ENCODE assay signal across 8 mouse cellular contexts in genomic region chr2:92883912-92884243, GRCm38 (mm10). TPM values are rescaled to one million over a fixed set of nuclear protein-coding genes. Genes with fewer than 3 reads are reported as not detected.
A peak's percentile ranks its signal among the peaks of the same experiment; 100 is the strongest.
DNase-seq lines count a peak whose midpoint lies in the region; ATAC-seq and TF ChIP-seq lines count a peak whose summit lies in the region.

No protein-coding gene starts in this region.

- TF ChIP-seq CTCF in forebrain, postnatal 0 days (IDR thresholded peaks at IDR 0.05; ENCODE audit: low read depth): no peak

- no peak overlapping the region for H3K9ac ChIP-seq in forebrain, postnatal 0 days
- H3K9ac ChIP-seq in limb, embryonic 12.5 days (replicated peaks): no peak overlapping the region
- no peak overlapping the region for H3K9ac ChIP-seq in neural tube, embryonic 14.5 days (replicated peaks; ENCODE audit: low read depth, low read length)

- H3K4me1 ChIP-seq in forebrain, postnatal 0 days (ENCODE audit: insufficient read depth): no peaks in the 10 kb centered on the region
- H3K4me1 ChIP-seq in limb, embryonic 12.5 days (replicated peaks): peaks cover 15% of the 10 kb centered on the region
- no peaks in the 10 kb centered on the region; the same call in 1 of the 2 replicates for H3K4me1 ChIP-seq in neural tube, embryonic 14.5 days (ENCODE audit: control insufficient read depth, insufficient read depth, low read length)

- WGBS in forebrain, postnatal 0 days: 8% methylated on average over 2 of the region's 2 CpGs
- 0% methylated on average over 2 of the region's 2 CpGs for WGBS in limb, embryonic 12.5 days
- WGBS in neural tube, embryonic 14.5 days: 0% methylated on average over 2 of the region's 2 CpGs

- no peaks in the 10 kb centered on the region for H3K36me3 ChIP-seq in forebrain, postnatal 0 days (ENCODE audit: insufficient read depth)
- H3K36me3 ChIP-seq in limb, embryonic 12.5 days: no peaks in the 10 kb centered on the region
- no peaks in the 10 kb centered on the region for H3K36me3 ChIP-seq in neural tube, embryonic 14.5 days (ENCODE audit: control insufficient read depth, insufficient read depth, low read length)

- DNase-seq in CD4-positive, CD25-positive, alpha-beta regulatory T cell, adult 2 months (ENCODE audit: low read depth, low spot score): peak; percentile 24
- peak; percentile 88 for DNase-seq in ES-CJ7 (ENCODE audit: low read depth, low spot score)
- DNase-seq in forebrain, postnatal 0 days: peak; percentile 21
- no peak for DNase-seq in layer of hippocampus, adult 11-12 months (ENCODE audit: low spot score)
- DNase-seq in right cerebral cortex, adult 18-20 months: no peak

- H3K27ac ChIP-seq in forebrain, postnatal 0 days (ENCODE audit: low read depth, low read length): no peak overlapping the region
- 0 out of 2 replicates have a peak overlapping the region, but pooled peaks have one; percentile 23 for H3K27ac ChIP-seq in limb, embryonic 12.5 days
- H3K27ac ChIP-seq in neural tube, embryonic 14.5 days (ENCODE audit: low read depth, low read length): no peak overlapping the region

- no peaks in the 10 kb centered on the region for H3K9me3 ChIP-seq in forebrain, postnatal 0 days (ENCODE audit: low read length)
- H3K9me3 ChIP-seq in limb, embryonic 12.5 days: no peaks in the 10 kb centered on the region
- no peaks in the 10 kb centered on the region for H3K9me3 ChIP-seq in neural tube, embryonic 14.5 days (ENCODE audit: control insufficient read depth, low read length)

- no peaks in the 10 kb centered on the region for H3K27me3 ChIP-seq in forebrain, postnatal 0 days (ENCODE audit: insufficient read depth, low read length)
- H3K27me3 ChIP-seq in limb, embryonic 12.5 days: peaks cover 24% of the 10 kb centered on the region; the same call in 1 of the 2 replicates
- H3K27me3 ChIP-seq in neural tube, embryonic 14.5 days (ENCODE audit: control insufficient read depth, insufficient read depth, low read length): no peaks in the 10 kb centered on the region

- H3K4me3 ChIP-seq in forebrain, postnatal 0 days (ENCODE audit: low read depth, low read length): no peak overlapping the region
- no peak overlapping the region for H3K4me3 ChIP-seq in limb, embryonic 12.5 days (replicated peaks)
- H3K4me3 ChIP-seq in neural tube, embryonic 14.5 days (ENCODE audit: low read depth, low read length): no peak overlapping the region

- H3K4me2 ChIP-seq in forebrain, postnatal 0 days (ENCODE audit: low read depth): no peak overlapping the region
- H3K4me2 ChIP-seq in limb, embryonic 12.5 days: peak overlapping the region; percentile 42; the same call in 1 of the 2 replicates
- no peak overlapping the region for H3K4me2 ChIP-seq in neural tube, embryonic 14.5 days (ENCODE audit: low read depth, low read length)

- no peak for ATAC-seq in CD4-positive, CD25-positive, alpha-beta regulatory T cell, adult 4 months
- no peak for ATAC-seq in forebrain, postnatal 0 days
- no peak for ATAC-seq in limb, embryonic 12.5 days (ENCODE audit: insufficient number of reproducible peaks, insufficient read depth, low FRiP score, low TSS enrichment, low read depth)
- ATAC-seq in neural tube, embryonic 14.5 days (ENCODE audit: low read depth): 0 out of 2 replicates have a peak, but pooled peaks have one; percentile 29

RNA-seq across cellular contexts. Expression of gene Syt13, which starts 31.0 kb away (rescaled TPM):
- not detected for polyA plus RNA-seq in CD4-positive, CD25-positive, alpha-beta regulatory T cell, adult 4 months (2017; shearing (Covaris generic))
- 67.6 and 103 TPM in 2 replicates for total RNA-seq in forebrain, postnatal 0 days (2014; rRNA removed)
- polyA plus RNA-seq in forebrain, postnatal 0 days (2015; fragmentation: Nextera tagmentation; extraction: Ambion mirVana): 33.0 and 58.4 TPM in 2 replicates
- polyA plus RNA-seq in limb, embryonic 12.5 days (2016; fragmentation: Nextera tagmentation; extraction: Ambion mirVana): 5.4 and 6.5 TPM in 2 replicates
- polyA plus RNA-seq in neural tube, embryonic 14.5 days (2014; fragmentation: Nextera tagmentation; extraction: Ambion mirVana): 30.5 and 31.9 TPM in 2 replicates

Comparison
In these comparisons a context has a peak if more than half of its experiments do, and no peak if none do; other contexts are left out.
1. DNase-seq: peak in CD4-positive, CD25-positive, alpha-beta regulatory T cell, adult 2 months (single experiment), ES-CJ7 (single experiment) and forebrain, postnatal 0 days (single experiment); none in layer of hippocampus, adult 11-12 months (single experiment) and right cerebral cortex, adult 18-20 months (single experiment).